Mouse (Mus musculus) forebrain, embryonic 14.5 days (tissue): ENCODE measurements around the gene Hist1h2be. TPM values are rescaled to one million over a fixed set of nuclear protein-coding genes. Genes with fewer than 3 reads are reported as not detected.
"Not testable (repeated sequence)": the region's sequence is repeated elsewhere in the genome, so short reads cannot be mapped to it uniquely, and the experiment has no call there.

Source experiments
- ATAC-seq: fragments of 200-750 bp; cut with Nextera tagmentation; 2 replicates; pipeline ENCODE4 v1.8.0; 2017; ENCODE audit warnings: mild to moderate bottlenecking, moderate library complexity
- DNase-seq: peaks from one replicate; pipeline ENCODE4 v3.0.0-alpha.2; 2015; ENCODE audit warnings: low spot score
- H3K27ac ChIP-seq: fragments of 300-500 bp; sonication (generic); 2 replicates; pipeline ENCODE4 v1.5.1; 2014; ENCODE audit warnings: low read depth, mild to moderate bottlenecking, control low read depth, low read length, moderate library complexity
- H3K27me3 ChIP-seq: fragments of 300-500 bp; sonication (generic); replicated peaks from 2 replicates; pipeline ENCODE4 v1.6.1; 2014; ENCODE audit warnings: low read length, control low read depth, mixed read lengths; ENCODE audit not compliant: control insufficient read depth, insufficient read depth
- H3K36me3 ChIP-seq: fragments of 300-500 bp; sonication (generic); 2 replicates; pipeline ENCODE4 v1.6.1; 2014; ENCODE audit warnings: low read length, control low read depth; ENCODE audit not compliant: control insufficient read depth, insufficient read depth
- H3K4me1 ChIP-seq: fragments of 300-500 bp; sonication (generic); 2 replicates; pipeline ENCODE4 v1.6.1; 2014; ENCODE audit warnings: antibody characterized with exemption, low read length, control low read depth; ENCODE audit not compliant: control insufficient read depth, insufficient read depth
- H3K4me2 ChIP-seq: fragments of 300-500 bp; sonication (generic); 2 replicates; pipeline ENCODE4 v1.6.1; 2014; ENCODE audit warnings: mild to moderate bottlenecking, control low read depth, low read length
- H3K4me3 ChIP-seq: fragments of 300-500 bp; sonication (generic); 2 replicates; pipeline ENCODE4 v1.5.1; 2014; ENCODE audit warnings: low read depth, low read length, control low read depth
- H3K9ac ChIP-seq: fragments of 300-500 bp; sonication (generic); 2 replicates; pipeline ENCODE4 v1.6.1; 2014; ENCODE audit warnings: mild to moderate bottlenecking, low read length, control low read depth, moderate library complexity
- H3K9me3 ChIP-seq: fragments of 300-500 bp; sonication (generic); replicated peaks from 2 replicates; pipeline ENCODE4 v1.6.1; 2016; ENCODE audit warnings: low read length, control low read depth, mixed read lengths; ENCODE audit not compliant: control insufficient read depth
- WGBS: fragments of 180-500 bp; shearing (Covaris S2); extraction: QIAGEN DNeasy Blood & Tissue Kit; methylation state at CpG from one replicate; pipeline ENCODE4 v1.1.7; 2014; 5-methylcytosine and 5-hydroxymethylcytosine counted together
- polyA plus RNA-seq: library from polyadenylated mRNA; unstranded; fragments of >200 nt; fragmentation: Nextera tagmentation; extraction: Ambion mirVana; gene quantifications from 2 replicates; pipeline ENCODE4 v1.2.1, GENCODE M21; 2014

Gene Hist1h2be
- polyA plus RNA-seq, 1 experiment from 2014 or later = 1.2 TPM

GRCm38 (mm10) chr13:23575864-23576313, 45.0 kb downstream of the Hist1h2be start:
- H3K4me3 ChIP-seq = peak overlapping the region; percentile 37
- H3K27ac ChIP-seq = peak overlapping the region; percentile 78
- peaks cover 29% of the 10 kb centered on the region for H3K4me1 ChIP-seq
- not testable (repeated sequence) for H3K27me3 ChIP-seq, DNase-seq, ATAC-seq, H3K9me3 ChIP-seq, H3K36me3 ChIP-seq
- WGBS = 0% methylated on average over 8 of the region's 40 CpGs
- peak overlapping the region; percentile 74 for H3K9ac ChIP-seq
- H3K4me2 ChIP-seq = peak overlapping the region; percentile 77

- Histone ChIP-seq H3K4me2 (peak within 1 kb of the TSS; percentile 77), H3K27me3 (no peaks in the 10 kb centered on the region), H3K27ac (peak within 1 kb of the TSS; percentile 84), H3K9ac (peak within 1 kb of the TSS; percentile 74), H3K9me3 (no peaks in the 10 kb centered on the region), H3K36me3 (no peaks in the 10 kb centered on the region), H3K4me3 (peak within 1 kb of the TSS; percentile 37), H3K4me1 (peaks cover 28% of the 10 kb centered on the region)
- 0% methylated on average over 17 of the region's 18 CpGs for WGBS
- DNase-seq = peak; percentile 96
- peak; percentile 53 for ATAC-seq
These were observed 45.6 kb downstream of the Hist1h2be start, which contains the start of gene Hist1h3d for GRCm38 (mm10) chr13:23575271-23575851. Hist1h3d (plus strand) TSS chr13:23575763.

- H3K9ac ChIP-seq = peak overlapping the region; percentile 54; the same call in 1 of the 2 replicates
- peak overlapping the region; percentile 83 for H3K4me2 ChIP-seq
- H3K27ac ChIP-seq = peak overlapping the region; percentile 84
- WGBS = under 1% methylated on average over 6 of the region's 39 CpGs
- ATAC-seq, H3K9me3 ChIP-seq, H3K36me3 ChIP-seq, H3K27me3 ChIP-seq: not testable (repeated sequence)
- H3K4me1 ChIP-seq = peaks cover 28% of the 10 kb centered on the region
- peak; percentile 43 for DNase-seq
- peak overlapping the region; percentile 37 for H3K4me3 ChIP-seq
These were observed 46.3 kb downstream of the Hist1h2be start for GRCm38 (mm10) chr13:23574546-23575170.

- peak; percentile 90 for ATAC-seq
- WGBS = under 1% methylated on average over 22 of the region's 42 CpGs
- H3K9ac ChIP-seq = peak within 1 kb of the TSS; percentile 84
- not testable (repeated sequence) for H3K27me3 ChIP-seq, H3K36me3 ChIP-seq, H3K9me3 ChIP-seq
- peak; percentile 100 for DNase-seq
- H3K27ac ChIP-seq = peak within 1 kb of the TSS; percentile 93
- peak within 1 kb of the TSS; percentile 46 for H3K4me3 ChIP-seq
- peak within 1 kb of the TSS; percentile 83 for H3K4me2 ChIP-seq
- H3K4me1 ChIP-seq = peaks cover 28% of the 10 kb centered on the region
These were observed 46.9 kb downstream of the Hist1h2be start, which contains the start of the genes Hist1h2bf and Hist1h2ad for GRCm38 (mm10) chr13:23573898-23574524. Hist1h2bf (minus strand) TSS chr13:23574196. Hist1h2ad (plus strand) TSS chr13:23574381.

- Histone ChIP-seq H3K27ac (peak overlapping the region; percentile 93), H3K4me2 (peak overlapping the region; percentile 83), H3K4me3 (peak overlapping the region; percentile 46), H3K9ac (peak overlapping the region; percentile 84), H3K4me1 (peaks cover 28% of the 10 kb centered on the region)
- not testable (repeated sequence) for ATAC-seq, H3K9me3 ChIP-seq, H3K27me3 ChIP-seq, H3K36me3 ChIP-seq, DNase-seq
- 6% methylated on average over 18 of the region's 20 CpGs for WGBS
These were observed 47.7 kb downstream of the Hist1h2be start for GRCm38 (mm10) chr13:23573034-23573897.

- H3K27ac ChIP-seq = peak overlapping the region; percentile 93
- DNase-seq (no peak), ATAC-seq (no peak)
- H3K4me2 ChIP-seq = peak overlapping the region; percentile 83
- no peaks in the 10 kb centered on the region for H3K36me3 ChIP-seq
- no peaks in the 10 kb centered on the region for H3K27me3 ChIP-seq
- WGBS = 34% methylated on average over 2 of the region's 2 CpGs
- H3K9ac ChIP-seq = peak overlapping the region; percentile 84
- H3K4me1 ChIP-seq = peaks cover 28% of the 10 kb centered on the region
- H3K4me3 ChIP-seq = peak overlapping the region; percentile 46
- no peaks in the 10 kb centered on the region for H3K9me3 ChIP-seq
These were observed 48.5 kb downstream of the Hist1h2be start for GRCm38 (mm10) chr13:23572218-23573033.

GRCm38 (mm10) chr13:23571504-23572217, 49.3 kb downstream of the Hist1h2be start:
- H3K27ac ChIP-seq = peak overlapping the region; percentile 93
- H3K4me3 ChIP-seq = peak overlapping the region; percentile 46
- not testable (repeated sequence) for ATAC-seq, H3K27me3 ChIP-seq, H3K36me3 ChIP-seq, H3K9me3 ChIP-seq
- under 1% methylated on average over 10 of the region's 34 CpGs for WGBS
- DNase-seq = peak; percentile 46
- H3K9ac ChIP-seq = peak overlapping the region; percentile 84
- peak overlapping the region; percentile 83 for H3K4me2 ChIP-seq
- H3K4me1 ChIP-seq = peaks cover 23% of the 10 kb centered on the region
